Mouse (Mus musculus) myocyte (in vitro differentiated cells): ENCODE measurements around the gene Ubald2.

Experiments used
- MAX ChIP-seq: IDR thresholded peaks from one replicate; pipeline ENCODE4 v1.6.1; 2011; ENCODE audit warnings: low read depth, mild to moderate bottlenecking, control low read depth
- MYOG ChIP-seq, 3 experiments: IDR thresholded peaks; one replicate each; pipeline ENCODE4 v1.6.1; 2011; ENCODE audit warnings: control low read depth in 2 of 3, low read depth in 2 of 3, mild to moderate bottlenecking in 2 of 3; ENCODE audit not compliant: insufficient read length in 2 of 3, control insufficient read depth in 1 of 3, insufficient read depth in 1 of 3
- POLR2A ChIP-seq: IDR thresholded peaks from one replicate; pipeline ENCODE4 v1.6.1; 2011; ENCODE audit warnings: low read depth, mild to moderate bottlenecking, control low read depth, moderate library complexity; ENCODE audit not compliant: insufficient read length
- SRF ChIP-seq: IDR thresholded peaks from one replicate; pipeline ENCODE4 v1.6.1; 2011; ENCODE audit warnings: low read depth; ENCODE audit not compliant: control insufficient read depth, insufficient read length
- TCF12 ChIP-seq: IDR thresholded peaks from one replicate; pipeline ENCODE4 v1.6.1; 2011; ENCODE audit warnings: mild to moderate bottlenecking, control low read depth; ENCODE audit not compliant: poor library complexity, insufficient read depth, severe bottlenecking
- USF1 ChIP-seq: IDR thresholded peaks from one replicate; pipeline ENCODE4 v1.6.1; 2011; ENCODE audit warnings: low read depth, mild to moderate bottlenecking, control low read depth, moderate library complexity

GRCm38 (mm10) chr11:116484261-116484660 is 50.4 kb downstream of the Ubald2 start:
- TF ChIP-seq POLR2A (no peak), SRF (no peak), MAX (no peak), TCF12 (no peak), MYOG (IDR thresholded peaks at IDR 0.05; ENCODE audit: control insufficient read depth in 1 of 3, insufficient read depth in 1 of 3, insufficient read length in 2 of 3, low read depth in 2 of 3) (no peak), USF1 (no peak)
